Mouse (Mus musculus) MEL (cell line): ENCODE data around the gene Eif1. TPM values are rescaled to one million over a fixed set of nuclear protein-coding genes. Genes with fewer than 3 reads are reported as not detected.
A peak's percentile ranks its signal among the peaks of the same experiment; 100 is the strongest.

ENCODE experiments used
- DNase-seq: peaks from one replicate; pipeline ENCODE4 v3.0.0; 2011; ENCODE audit warnings: low read depth, low spot score
- H3K27ac ChIP-seq: 2 replicates; pipeline ENCODE4 v1.5.1; 2012; ENCODE audit warnings: low read depth, mild to moderate bottlenecking, control low read depth, low read length, moderate library complexity; ENCODE audit not compliant: control insufficient read depth
- H3K27me3 ChIP-seq, 2 experiments: fragments of 150-350 bp in 1 of 2; sonication (generic) in 1 of 2; 2 replicates each; pipeline ENCODE4 v1.6.1; 2012; ENCODE audit warnings: low read length in 2 of 2, mild to moderate bottlenecking in 2 of 2, improper control_type of control experiment in 1 of 2, moderate library complexity in 1 of 2; ENCODE audit not compliant: insufficient read depth in 2 of 2, control insufficient read depth in 1 of 2
- H3K36me3 ChIP-seq, 2 experiments: 2 replicates each; pipeline ENCODE4 v1.6.1; 2012 to 2014; ENCODE audit warnings: low read length in 2 of 2, improper control_type of control experiment in 1 of 2, inconsistent platforms in 1 of 2, mild to moderate bottlenecking in 1 of 2; ENCODE audit not compliant: insufficient read depth in 2 of 2, control insufficient read depth in 1 of 2
- H3K4me1 ChIP-seq, 2 experiments: fragments of 150-350 bp in 1 of 2; sonication (generic) in 1 of 2; 2 replicates each; pipeline ENCODE4 v1.6.1; 2012; ENCODE audit warnings: low read length in 2 of 2, improper control_type of control experiment in 1 of 2, mild to moderate bottlenecking in 1 of 2; ENCODE audit not compliant: insufficient read depth in 2 of 2, control insufficient read depth in 1 of 2
- H3K4me3 ChIP-seq, 2 experiments: fragments of 150-350 bp in 1 of 2; sonication (generic) in 1 of 2; 2 replicates each; pipeline ENCODE4 v1.5.1; 2012; ENCODE audit warnings: low read depth in 2 of 2, low read length in 2 of 2, mild to moderate bottlenecking in 2 of 2, moderate library complexity in 2 of 2, control low read depth in 1 of 2, improper control_type of control experiment in 1 of 2; ENCODE audit not compliant: control insufficient read depth in 1 of 2, insufficient read depth in 1 of 2
- H3K79me2 ChIP-seq: 2 replicates; pipeline ENCODE4 v1.6.1; 2012; ENCODE audit warnings: mild to moderate bottlenecking, low read length, moderate library complexity; ENCODE audit not compliant: control insufficient read depth, poor library complexity, insufficient read depth
- H3K9ac ChIP-seq: 2 replicates; pipeline ENCODE4 v1.6.1; 2012; ENCODE audit warnings: low read depth, mild to moderate bottlenecking, control low read depth, low read length, moderate library complexity; ENCODE audit not compliant: control insufficient read depth, poor library complexity, severe bottlenecking
- H3K9me3 ChIP-seq: fragments of 150-350 bp; sonication (generic); replicated peaks from 2 replicates; pipeline ENCODE4 v1.6.1; 2012; ENCODE audit warnings: mild to moderate bottlenecking, low read length, improper control_type of control experiment, moderate library complexity; ENCODE audit not compliant: insufficient read depth
- CHD1 ChIP-seq: IDR thresholded peaks from 2 replicates; pipeline ENCODE4 v1.6.1; 2012; ENCODE audit warnings: low read depth, mild to moderate bottlenecking, inconsistent platforms, low read length, improper control_type of control experiment
- CHD2 ChIP-seq: IDR thresholded peaks from 2 replicates; pipeline ENCODE4 v1.6.1; 2011; ENCODE audit warnings: low read length, improper control_type of control experiment
- CTCF ChIP-seq, 3 experiments: IDR thresholded peaks in 2 of 3; conservative IDR thresholded peaks in 1 of 3; 2 replicates each; pipeline ENCODE4 v1.5.1; 2011 to 2012; ENCODE audit warnings: low read length in 3 of 3, low read depth in 2 of 3, mild to moderate bottlenecking in 2 of 3, improper control_type of control experiment in 1 of 3, inconsistent platforms in 1 of 3, mixed read lengths in 1 of 3, moderate library complexity in 1 of 3; ENCODE audit not compliant: control insufficient read depth in 1 of 3, insufficient read depth in 1 of 3, poor library complexity in 1 of 3, severe bottlenecking in 1 of 3
- E2F4 ChIP-seq: IDR thresholded peaks from 2 replicates; pipeline ENCODE4 v1.6.1; 2011; ENCODE audit warnings: low read depth, low read length, improper control_type of control experiment, borderline replicate concordance
- ELF1 ChIP-seq: IDR thresholded peaks from 2 replicates; pipeline ENCODE4 v1.6.1; 2014; ENCODE audit warnings: low read depth, mild to moderate bottlenecking, inconsistent platforms, low read length, improper control_type of control experiment, moderate library complexity
- EP300 ChIP-seq, 2 experiments: IDR thresholded peaks; 2 replicates each; pipeline ENCODE4 v1.6.1; 2011; ENCODE audit warnings: improper control_type of control experiment in 2 of 2, low read length in 2 of 2, low read depth in 1 of 2, mild to moderate bottlenecking in 1 of 2
- ETS1 ChIP-seq: IDR thresholded peaks from 2 replicates; pipeline ENCODE4 v1.6.1; 2012; ENCODE audit warnings: low read depth, mild to moderate bottlenecking, inconsistent platforms, low read length, improper control_type of control experiment, moderate library complexity
- GABPA ChIP-seq: IDR thresholded peaks from 2 replicates; pipeline ENCODE4 v1.6.1; 2012; ENCODE audit warnings: low read depth, mild to moderate bottlenecking, inconsistent platforms, low read length, improper control_type of control experiment, moderate library complexity
- GATA1 ChIP-seq: IDR thresholded peaks from 2 replicates; pipeline ENCODE4 v1.6.1; 2011; ENCODE audit warnings: low read depth, low read length, improper control_type of control experiment
- HCFC1 ChIP-seq: IDR thresholded peaks from 2 replicates; pipeline ENCODE4 v1.6.1; 2012; ENCODE audit warnings: low read depth, mild to moderate bottlenecking, inconsistent platforms, low read length, improper control_type of control experiment, moderate library complexity
- JUND ChIP-seq: IDR thresholded peaks from 2 replicates; pipeline ENCODE4 v1.6.1; 2011; ENCODE audit warnings: low read depth, mild to moderate bottlenecking, improper control_type of control experiment, low read length
- KAT2A ChIP-seq: conservative IDR thresholded peaks from 2 replicates; pipeline ENCODE4 v1.6.1; 2012; ENCODE audit warnings: low read depth, low read length, improper control_type of control experiment, inconsistent platforms
- MAFK ChIP-seq: IDR thresholded peaks from 2 replicates; pipeline ENCODE4 v1.6.1; 2011; ENCODE audit warnings: low read depth, mild to moderate bottlenecking, low read length, improper control_type of control experiment, borderline replicate concordance
- MAX ChIP-seq: IDR thresholded peaks from 2 replicates; pipeline ENCODE4 v1.6.1; 2011; ENCODE audit warnings: low read length, improper control_type of control experiment
- MAZ ChIP-seq: IDR thresholded peaks from 2 replicates; pipeline ENCODE4 v1.6.1; 2012; ENCODE audit warnings: low read depth, mild to moderate bottlenecking, inconsistent platforms, low read length, improper control_type of control experiment
- MEF2A ChIP-seq: IDR thresholded peaks from 2 replicates; pipeline ENCODE4 v1.6.1; 2014; ENCODE audit warnings: low read depth, mild to moderate bottlenecking, inconsistent platforms, low read length, improper control_type of control experiment; ENCODE audit not compliant: poor library complexity, insufficient replicate concordance, severe bottlenecking; ENCODE audit errors: extremely low read depth
- MXI1 ChIP-seq: IDR thresholded peaks from 2 replicates; pipeline ENCODE4 v1.6.1; 2011; ENCODE audit warnings: mild to moderate bottlenecking, low read depth, low read length, improper control_type of control experiment
- MYB ChIP-seq: IDR thresholded peaks from 2 replicates; pipeline ENCODE4 v1.6.1; 2011; ENCODE audit warnings: mild to moderate bottlenecking, low read depth, low read length, improper control_type of control experiment
- MYC ChIP-seq: IDR thresholded peaks from 2 replicates; pipeline ENCODE4 v1.6.1; 2011; ENCODE audit warnings: low read depth, mild to moderate bottlenecking, low read length, improper control_type of control experiment, moderate library complexity
- NELFE ChIP-seq: IDR thresholded peaks from 2 replicates; pipeline ENCODE4 v1.6.1; 2011; ENCODE audit warnings: low read depth, low read length, improper control_type of control experiment
- NRF1 ChIP-seq: IDR thresholded peaks from 2 replicates; pipeline ENCODE4 v1.6.1; 2014; ENCODE audit warnings: low read depth, mild to moderate bottlenecking, inconsistent platforms, low read length, improper control_type of control experiment, moderate library complexity; ENCODE audit not compliant: poor library complexity, insufficient read depth, severe bottlenecking
- POLR2A ChIP-seq, 2 experiments: IDR thresholded peaks; 2 replicates each; pipeline ENCODE4 v1.6.1; 2011 to 2012; ENCODE audit warnings: low read length in 2 of 2, mild to moderate bottlenecking in 2 of 2, control low read depth in 1 of 2, improper control_type of control experiment in 1 of 2, low read depth in 1 of 2, moderate library complexity in 1 of 2; ENCODE audit not compliant: control insufficient read depth in 1 of 2, insufficient read depth in 1 of 2, poor library complexity in 1 of 2
- POLR2AphosphoS2 ChIP-seq: IDR thresholded peaks from 2 replicates; pipeline ENCODE4 v1.6.1; 2011; ENCODE audit warnings: low read length, improper control_type of control experiment
- POLR2AphosphoS5 ChIP-seq: IDR thresholded peaks from 2 replicates; pipeline ENCODE4 v1.6.1; 2012; ENCODE audit warnings: low read depth, borderline replicate concordance, mild to moderate bottlenecking, inconsistent platforms, low read length, moderate library complexity, mixed read lengths
- RAD21 ChIP-seq: IDR thresholded peaks from 2 replicates; pipeline ENCODE4 v1.6.1; 2011; ENCODE audit warnings: mild to moderate bottlenecking, low read depth, low read length, improper control_type of control experiment
- RCOR1 ChIP-seq: IDR thresholded peaks from 2 replicates; pipeline ENCODE4 v1.6.1; 2012; ENCODE audit warnings: low read depth, mild to moderate bottlenecking, inconsistent platforms, low read length, improper control_type of control experiment
- SIN3A ChIP-seq: IDR thresholded peaks from 2 replicates; pipeline ENCODE4 v1.6.1; 2012; ENCODE audit warnings: low read length, improper control_type of control experiment, inconsistent platforms
- SMC3 ChIP-seq: IDR thresholded peaks from 2 replicates; pipeline ENCODE4 v1.6.1; 2011; ENCODE audit warnings: low read depth, low read length, improper control_type of control experiment
- TAL1 ChIP-seq: IDR thresholded peaks from 2 replicates; pipeline ENCODE4 v1.6.1; 2012; ENCODE audit warnings: mild to moderate bottlenecking, inconsistent platforms, low read length, moderate library complexity, mixed read lengths
- TBP ChIP-seq: IDR thresholded peaks from 2 replicates; pipeline ENCODE4 v1.8.0; 2011; ENCODE audit warnings: low read depth, low read length, improper control_type of control experiment
- TCF12 ChIP-seq: IDR thresholded peaks from 2 replicates; pipeline ENCODE4 v1.6.1; 2014; ENCODE audit warnings: low read depth, mild to moderate bottlenecking, inconsistent platforms, low read length, improper control_type of control experiment, moderate library complexity
- UBTF ChIP-seq: IDR thresholded peaks from 2 replicates; pipeline ENCODE4 v1.6.1; 2012; ENCODE audit warnings: low read depth, mild to moderate bottlenecking, inconsistent platforms, low read length, improper control_type of control experiment, moderate library complexity, borderline replicate concordance; ENCODE audit not compliant: insufficient read depth
- USF1 ChIP-seq: IDR thresholded peaks from 2 replicates; pipeline ENCODE4 v1.6.1; 2014; ENCODE audit warnings: low read depth, mild to moderate bottlenecking, inconsistent platforms, low read length, improper control_type of control experiment, moderate library complexity
- USF2 ChIP-seq, 2 experiments: IDR thresholded peaks; 2 replicates each; pipeline ENCODE4 v1.6.1; 2011 to 2012; ENCODE audit warnings: improper control_type of control experiment in 2 of 2, low read length in 2 of 2, borderline replicate concordance in 1 of 2, inconsistent platforms in 1 of 2, low read depth in 1 of 2, mild to moderate bottlenecking in 1 of 2; ENCODE audit not compliant: insufficient read depth in 1 of 2
- ZC3H11A ChIP-seq: IDR thresholded peaks from 2 replicates; pipeline ENCODE4 v1.6.1; 2012; ENCODE audit warnings: low read depth, mild to moderate bottlenecking, inconsistent platforms, low read length, improper control_type of control experiment
- ZKSCAN1 ChIP-seq: IDR thresholded peaks from 2 replicates; pipeline ENCODE4 v1.6.1; 2012; ENCODE audit warnings: low read depth, mild to moderate bottlenecking, inconsistent platforms, low read length, improper control_type of control experiment, moderate library complexity
- ZMIZ1 ChIP-seq: IDR thresholded peaks from 2 replicates; pipeline ENCODE4 v1.6.1; 2012; ENCODE audit warnings: low read depth, mild to moderate bottlenecking, inconsistent platforms, low read length, improper control_type of control experiment, moderate library complexity
- ZNF384 ChIP-seq: IDR thresholded peaks from 2 replicates; pipeline ENCODE4 v1.6.1; 2012; ENCODE audit warnings: low read depth, mild to moderate bottlenecking, inconsistent platforms, low read length, improper control_type of control experiment
- polyA plus RNA-seq, 2 experiments: library from polyadenylated mRNA; stranded (reverse) in 1 of 2; unstranded in 1 of 2; fragments of >175 nt in 1 of 2; fragments of >200 nt in 1 of 2; gene quantifications; 2 replicates each; pipeline versions ENCODE4 v1.2.1 to v1.2.4; 2012; ENCODE audit warnings: low replicate concordance in 2 of 2, low read depth in 1 of 2; ENCODE audit not compliant: insufficient read length in 2 of 2, insufficient read depth in 1 of 2, missing spikeins in 1 of 2
- total RNA-seq: library from RNA; depleted of rRNA; stranded (reverse); fragments of 300-350 nt; gene quantifications from 2 replicates; pipeline ENCODE4 v1.2.3, GENCODE M21; 2012

Gene Eif1
- total and polyA plus RNA-seq, 3 experiments: 289 to 926 (median 320) TPM

GRCm38 (mm10) chr11:100295308-100295707, 24.4 kb upstream of the Eif1 start:
- H3K4me1 ChIP-seq: no peaks in the 10 kb centered on the region
- H3K27me3 ChIP-seq: peaks cover 12 to 13% of the 10 kb centered on the region in 2 experiments
- H3K36me3 ChIP-seq: no peaks in the 10 kb centered on the region
- H3K9me3 ChIP-seq: no peaks in the 10 kb centered on the region
- H3K27ac ChIP-seq: no peak overlapping the region
- no peaks in the 10 kb centered on the region for H3K79me2 ChIP-seq
- H3K4me3 ChIP-seq: no peak overlapping the region
- DNase-seq: peak; percentile 86
- no peak overlapping the region for H3K9ac ChIP-seq
- TF ChIP-seq MXI1 (no peak), EP300 (IDR thresholded peaks at IDR 0.05; ENCODE audit: low read depth in 1 of 2, low read length in 2 of 2) (0 out of 4 replicates have a peak, but pooled peaks of 1 of the 2 experiments have one; percentile 16), MYB (no peak), UBTF (no peak), NRF1 (no peak), ELF1 (no peak; the same call in 1 of the 2 replicates), SIN3A (no peak), USF1 (no peak), MAFK (no peak), MAX (no peak), TAL1 (no peak), MEF2A (no peak), RCOR1 (no peak), ETS1 (no peak), POLR2AphosphoS2 (no peak), ZC3H11A (peak; percentile 60), ZKSCAN1 (no peak), USF2 (IDR thresholded peaks at IDR 0.05; ENCODE audit: borderline replicate concordance in 1 of 2, insufficient read depth in 1 of 2, low read depth in 1 of 2, low read length in 2 of 2) (no peak), ZMIZ1 (no peak), E2F4 (no peak), POLR2A (IDR thresholded peaks at IDR 0.05; ENCODE audit: control insufficient read depth in 1 of 2, insufficient read depth in 1 of 2, low read depth in 1 of 2, low read length in 2 of 2, poor library complexity in 1 of 2) (no peak), MAZ (peak; percentile 27; the same call in 1 of the 2 replicates), NELFE (no peak), TBP (no peak), ZNF384 (peak; percentile 72), HCFC1 (no peak), GATA1 (no peak), CHD1 (no peak), SMC3 (peak; percentile 90), GABPA (no peak), JUND (no peak), CHD2 (no peak), POLR2AphosphoS5 (no peak), MYC (no peak), KAT2A (no peak), TCF12 (no peak), RAD21 (peak; percentile 76), CTCF (IDR thresholded peaks at IDR 0.05 in 2 of 3, conservative IDR thresholded peaks at IDR 0.05 in 1 of 3; ENCODE audit: control insufficient read depth in 1 of 3, insufficient read depth in 1 of 3, low read depth in 2 of 3, low read length in 3 of 3, poor library complexity in 1 of 3, severe bottlenecking in 1 of 3) (peak; percentile 99 to 100 (median 100); a peak in 5 of 6 replicates)
